Mouse (Mus musculus): ENCODE data around the gene Hnrnpdl.

- TF ChIP-seq CTCF (IDR thresholded peaks at IDR 0.05; ENCODE audit: low read depth, low read length) (no peak), POLR2A (IDR thresholded peaks at IDR 0.05; ENCODE audit: insufficient read depth, low read length) (no peak)
Observed at GRCm38 (mm10) chr5:100005431-100005830, 34.0 kb downstream of the Hnrnpdl start.

Measured in ES-Bruce4 (cell line).